Mouse (Mus musculus) cortical plate, adult 2 months (tissue): ENCODE results near the gene Sugct.
A peak's percentile ranks its signal among the peaks of the same experiment; 100 is the strongest.

Experiments
- CTCF ChIP-seq: fragments of 200-500 bp; IDR thresholded peaks from 2 replicates; pipeline ENCODE4 v1.5.1; 2011; ENCODE audit warnings: mild to moderate bottlenecking, control low read depth, low read length; ENCODE audit not compliant: insufficient read depth; ENCODE audit errors: extremely low read depth
- POLR2A ChIP-seq: fragments of 200-500 bp; IDR thresholded peaks from 2 replicates; pipeline ENCODE4 v1.6.1; 2011; ENCODE audit warnings: mild to moderate bottlenecking, low read length, control low read depth; ENCODE audit not compliant: insufficient read depth; ENCODE audit errors: extremely low read depth

DNA sequence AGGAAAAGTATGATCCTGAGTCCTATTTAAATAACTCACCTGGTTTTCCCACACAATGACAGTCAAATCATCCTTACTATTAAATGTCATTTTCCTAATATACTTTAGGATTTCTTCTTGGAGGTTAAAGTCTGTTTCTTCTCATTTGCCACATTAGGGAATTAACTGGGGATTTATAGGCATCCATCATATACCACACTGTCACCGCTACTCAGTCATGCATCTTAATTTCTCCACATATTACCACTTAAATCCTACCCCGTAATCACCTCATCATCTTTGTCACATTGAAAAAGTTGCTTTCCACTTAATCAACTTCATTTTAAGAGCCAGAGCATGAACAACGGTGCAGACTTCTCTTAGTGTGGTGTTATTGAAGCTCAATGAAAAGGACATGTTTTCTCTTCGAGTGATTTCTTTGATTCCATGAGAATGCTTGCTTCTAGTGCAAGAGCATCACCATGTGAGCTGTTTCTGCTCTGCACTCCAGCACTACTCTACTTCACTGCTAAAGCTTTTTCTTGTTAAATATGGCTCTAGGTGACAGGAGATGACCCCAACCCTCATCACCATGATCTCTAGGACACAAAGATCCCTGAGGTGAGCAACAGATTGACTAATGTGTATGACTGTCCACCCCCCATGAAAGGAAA, 730.4 kb downstream of the Sugct start:
- peak; percentile 30; the same call in 1 of the 2 replicates for TF ChIP-seq CTCF
- TF ChIP-seq POLR2A, result no peak
